Mouse (Mus musculus) forebrain, embryonic 14.5 days (tissue): ENCODE results near the gene Sept8. TPM values are rescaled to one million over a fixed set of nuclear protein-coding genes. Genes with fewer than 3 reads are reported as not detected.

Source experiments
- ATAC-seq: fragments of 200-750 bp; cut with Nextera tagmentation; 2 replicates; pipeline ENCODE4 v1.8.0; 2017; ENCODE audit warnings: mild to moderate bottlenecking, moderate library complexity
- DNase-seq: peaks from one replicate; pipeline ENCODE4 v3.0.0-alpha.2; 2015; ENCODE audit warnings: low spot score
- H3K27ac ChIP-seq: fragments of 300-500 bp; sonication (generic); 2 replicates; pipeline ENCODE4 v1.5.1; 2014; ENCODE audit warnings: low read depth, mild to moderate bottlenecking, control low read depth, low read length, moderate library complexity
- H3K27me3 ChIP-seq: fragments of 300-500 bp; sonication (generic); replicated peaks from 2 replicates; pipeline ENCODE4 v1.6.1; 2014; ENCODE audit warnings: low read length, control low read depth, mixed read lengths; ENCODE audit not compliant: control insufficient read depth, insufficient read depth
- H3K36me3 ChIP-seq: fragments of 300-500 bp; sonication (generic); 2 replicates; pipeline ENCODE4 v1.6.1; 2014; ENCODE audit warnings: low read length, control low read depth; ENCODE audit not compliant: control insufficient read depth, insufficient read depth
- H3K4me1 ChIP-seq: fragments of 300-500 bp; sonication (generic); 2 replicates; pipeline ENCODE4 v1.6.1; 2014; ENCODE audit warnings: antibody characterized with exemption, low read length, control low read depth; ENCODE audit not compliant: control insufficient read depth, insufficient read depth
- H3K4me2 ChIP-seq: fragments of 300-500 bp; sonication (generic); 2 replicates; pipeline ENCODE4 v1.6.1; 2014; ENCODE audit warnings: mild to moderate bottlenecking, control low read depth, low read length
- H3K4me3 ChIP-seq: fragments of 300-500 bp; sonication (generic); 2 replicates; pipeline ENCODE4 v1.5.1; 2014; ENCODE audit warnings: low read depth, low read length, control low read depth
- H3K9ac ChIP-seq: fragments of 300-500 bp; sonication (generic); 2 replicates; pipeline ENCODE4 v1.6.1; 2014; ENCODE audit warnings: mild to moderate bottlenecking, low read length, control low read depth, moderate library complexity
- H3K9me3 ChIP-seq: fragments of 300-500 bp; sonication (generic); replicated peaks from 2 replicates; pipeline ENCODE4 v1.6.1; 2016; ENCODE audit warnings: low read length, control low read depth, mixed read lengths; ENCODE audit not compliant: control insufficient read depth
- WGBS: fragments of 180-500 bp; shearing (Covaris S2); extraction: QIAGEN DNeasy Blood & Tissue Kit; methylation state at CpG from one replicate; pipeline ENCODE4 v1.1.7; 2014; 5-methylcytosine and 5-hydroxymethylcytosine counted together
- polyA plus RNA-seq: library from polyadenylated mRNA; unstranded; fragments of >200 nt; fragmentation: Nextera tagmentation; extraction: Ambion mirVana; gene quantifications from 2 replicates; pipeline ENCODE4 v1.2.1, GENCODE M21; 2014

Sept8 gene
- polyA plus RNA-seq, 1 experiment from 2014 or later: 12.3 TPM

GRCm38 (mm10) chr11:53489421-53489820 lies 29.6 kb upstream of the Sept8 start:
- ATAC-seq (no peak), DNase-seq (no peak)
- Histone ChIP-seq H3K4me2 (no peak overlapping the region), H3K4me3 (no peak overlapping the region), H3K36me3 (no peaks in the 10 kb centered on the region), H3K4me1 (0 out of 2 replicates have a peak, but pooled peaks cover 3% of the 10 kb centered on the region), H3K9ac (no peak overlapping the region), H3K27me3 (0 out of 2 replicates have a peak, but pooled peaks cover 2% of the 10 kb centered on the region), H3K9me3 (no peaks in the 10 kb centered on the region), H3K27ac (no peak overlapping the region)
- 68% methylated on average over 9 of the region's 9 CpGs for WGBS

GRCm38 (mm10) chr11:53491954-53492401 lies 27.1 kb upstream of the Sept8 start:
- WGBS: 2% methylated on average over 8 of the region's 8 CpGs
- H3K36me3 ChIP-seq: no peaks in the 10 kb centered on the region
- 0 out of 2 replicates have a peak, but pooled peaks cover under 1% of the 10 kb centered on the region for H3K27me3 ChIP-seq
- no peak overlapping the region for H3K9ac ChIP-seq
- no peak overlapping the region for H3K27ac ChIP-seq
- H3K4me1 ChIP-seq: peaks cover 11% of the 10 kb centered on the region; the same call in 1 of the 2 replicates
- ATAC-seq: 0 out of 2 replicates have a peak, but pooled peaks have one; percentile 35
- H3K9me3 ChIP-seq: no peaks in the 10 kb centered on the region
- DNase-seq: peak; percentile 68
- no peak overlapping the region for H3K4me2 ChIP-seq
- no peak overlapping the region for H3K4me3 ChIP-seq

GRCm38 (mm10) chr11:53493243-53493955 lies 25.7 kb upstream of the Sept8 start:
- Histone ChIP-seq H3K9me3 (no peaks in the 10 kb centered on the region), H3K36me3 (no peaks in the 10 kb centered on the region), H3K9ac (no peak overlapping the region), H3K27me3 (no peaks in the 10 kb centered on the region), H3K4me1 (peaks cover 11% of the 10 kb centered on the region; the same call in 1 of the 2 replicates), H3K4me3 (no peak overlapping the region), H3K27ac (no peak overlapping the region), H3K4me2 (no peak overlapping the region)
- WGBS: 23% methylated on average over 3 of the region's 3 CpGs
- DNase-seq (peak; percentile 20), ATAC-seq (peak; percentile 15; the same call in 1 of the 2 replicates)

GRCm38 (mm10) chr11:53495417-53495816 lies 23.6 kb upstream of the Sept8 start:
- ATAC-seq (no peak), DNase-seq (peak; percentile 68)
- H3K9ac ChIP-seq: no peak overlapping the region
- no peaks in the 10 kb centered on the region for H3K9me3 ChIP-seq
- H3K4me1 ChIP-seq: peaks cover 11% of the 10 kb centered on the region; the same call in 1 of the 2 replicates
- H3K36me3 ChIP-seq: no peaks in the 10 kb centered on the region
- no peak overlapping the region for H3K4me2 ChIP-seq
- no peak overlapping the region for H3K4me3 ChIP-seq
- H3K27ac ChIP-seq: peak overlapping the region; percentile 14; the same call in 1 of the 2 replicates
- 4% methylated on average over 6 of the region's 6 CpGs for WGBS
- no peaks in the 10 kb centered on the region for H3K27me3 ChIP-seq

- no peaks in the 10 kb centered on the region for H3K27me3 ChIP-seq
- no peak; the same call in 1 of the 2 replicates for ATAC-seq
- no peak overlapping the region for H3K4me2 ChIP-seq
- H3K9me3 ChIP-seq: no peaks in the 10 kb centered on the region
- peaks cover 10% of the 10 kb centered on the region; the same call in 1 of the 2 replicates for H3K4me1 ChIP-seq
- H3K4me3 ChIP-seq: no peak overlapping the region
- no peak for DNase-seq
- no peaks in the 10 kb centered on the region for H3K36me3 ChIP-seq
- H3K9ac ChIP-seq: no peak overlapping the region
- WGBS: 67% methylated on average over 6 of the region's 6 CpGs
- H3K27ac ChIP-seq: no peak overlapping the region
These were observed 22.1 kb upstream of the Sept8 start for GRCm38 (mm10) chr11:53496946-53497345.

DNA sequence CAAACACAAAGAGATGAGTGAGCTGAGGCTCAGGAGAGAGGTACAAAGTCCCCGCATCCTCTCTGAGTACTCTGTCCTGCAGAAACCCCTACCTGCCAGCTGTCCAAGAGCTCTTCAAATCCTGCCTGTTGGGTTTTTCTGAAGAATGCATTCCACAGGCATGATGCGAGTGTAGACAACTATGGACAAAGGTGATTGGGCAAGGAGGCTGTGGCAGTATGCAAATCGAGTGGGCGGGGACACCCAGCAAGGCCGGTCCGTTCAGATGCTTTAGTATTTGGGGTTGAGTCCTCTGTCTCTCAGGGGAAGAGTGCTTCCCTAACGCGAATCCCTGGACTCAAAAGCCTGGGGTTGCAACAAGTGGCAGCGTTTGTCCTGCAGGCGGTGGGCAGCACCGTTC lies 18.5 kb upstream of the Sept8 start:
- Histone ChIP-seq H3K4me3 (no peak overlapping the region), H3K9ac (no peak overlapping the region), H3K27ac (no peak overlapping the region), H3K4me1 (peaks cover 5% of the 10 kb centered on the region; the same call in 1 of the 2 replicates), H3K27me3 (no peaks in the 10 kb centered on the region), H3K9me3 (no peaks in the 10 kb centered on the region), H3K4me2 (no peak overlapping the region), H3K36me3 (no peaks in the 10 kb centered on the region)
- ATAC-seq: no peak
- WGBS: 8% methylated on average over 11 of the region's 11 CpGs
- DNase-seq: no peak

- Histone ChIP-seq H3K27me3 (no peaks in the 10 kb centered on the region), H3K4me1 (no peaks in the 10 kb centered on the region), H3K4me3 (no peak overlapping the region), H3K4me2 (no peak overlapping the region), H3K36me3 (no peaks in the 10 kb centered on the region), H3K9ac (no peak overlapping the region), H3K9me3 (no peaks in the 10 kb centered on the region), H3K27ac (no peak overlapping the region)
- no peak for ATAC-seq
- WGBS: 84% methylated on average over 8 of the region's 8 CpGs
- no peak for DNase-seq
These were observed 16.9 kb upstream of the Sept8 start for GRCm38 (mm10) chr11:53502039-53502765.

DNA sequence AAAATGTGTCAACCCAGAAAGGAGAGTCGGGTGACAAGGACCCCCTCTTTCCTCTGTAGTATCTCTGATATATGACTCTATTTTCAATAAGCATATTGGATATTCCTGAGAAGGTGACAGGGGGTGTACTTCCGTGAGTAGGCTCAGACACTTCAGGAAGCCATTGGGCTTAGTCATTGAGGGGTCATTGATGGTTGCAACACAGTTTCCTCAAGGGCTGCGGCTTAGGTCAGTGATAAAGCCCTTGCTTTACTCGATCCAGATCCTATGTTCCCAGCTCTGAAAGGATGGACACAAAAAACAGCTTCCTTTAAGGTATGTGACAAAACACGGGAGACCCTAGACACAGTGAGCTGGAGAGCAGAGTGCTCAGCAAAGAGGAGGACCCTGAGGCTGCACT lies 15.3 kb upstream of the Sept8 start:
- Histone ChIP-seq H3K27me3 (no peaks in the 10 kb centered on the region), H3K9ac (no peak overlapping the region), H3K4me2 (no peak overlapping the region), H3K9me3 (no peaks in the 10 kb centered on the region), H3K27ac (no peak overlapping the region), H3K4me1 (no peaks in the 10 kb centered on the region), H3K4me3 (no peak overlapping the region), H3K36me3 (no peaks in the 10 kb centered on the region)
- DNase-seq (no peak), ATAC-seq (no peak)
- WGBS: 91% methylated on average over 5 of the region's 5 CpGs

GRCm38 (mm10) chr11:53504376-53504775 lies 14.7 kb upstream of the Sept8 start:
- no peak for ATAC-seq
- H3K27ac ChIP-seq: no peak overlapping the region
- no peaks in the 10 kb centered on the region for H3K27me3 ChIP-seq
- no peak for DNase-seq
- 92% methylated on average over 8 of the region's 8 CpGs for WGBS
- no peaks in the 10 kb centered on the region for H3K4me1 ChIP-seq
- H3K4me2 ChIP-seq: no peak overlapping the region
- no peaks in the 10 kb centered on the region for H3K36me3 ChIP-seq
- H3K9ac ChIP-seq: no peak overlapping the region
- H3K4me3 ChIP-seq: no peak overlapping the region
- no peaks in the 10 kb centered on the region for H3K9me3 ChIP-seq
